Mouse (Mus musculus) neural tube, embryonic 15.5 days (tissue): ENCODE results near the gene Foxp1. TPM values are rescaled to one million over a fixed set of nuclear protein-coding genes. Genes with fewer than 3 reads are reported as not detected.

Source experiments
- ATAC-seq: fragments of 200-750 bp; cut with Nextera tagmentation; 2 replicates; pipeline ENCODE4 v1.8.0; 2017; ENCODE audit warnings: mild to moderate bottlenecking, moderate TSS enrichment, moderate library complexity; ENCODE audit not compliant: low FRiP score
- H3K27ac ChIP-seq: fragments of 300-500 bp; sonication (generic); replicated peaks from 2 replicates; pipeline ENCODE4 v1.5.1; 2015; ENCODE audit warnings: mild to moderate bottlenecking, inconsistent platforms
- H3K27me3 ChIP-seq: fragments of 300-500 bp; sonication (generic); replicated peaks from 2 replicates; pipeline ENCODE4 v1.6.1; 2015; ENCODE audit warnings: inconsistent platforms
- H3K36me3 ChIP-seq: fragments of 300-500 bp; sonication (generic); 2 replicates; pipeline ENCODE4 v1.6.1; 2015; ENCODE audit warnings: inconsistent platforms
- H3K4me1 ChIP-seq: fragments of 300-500 bp; sonication (generic); 2 replicates; pipeline ENCODE4 v1.6.1; 2015; ENCODE audit warnings: inconsistent platforms
- H3K4me2 ChIP-seq: fragments of 300-500 bp; sonication (generic); 2 replicates; pipeline ENCODE4 v1.6.1; 2015; ENCODE audit warnings: inconsistent platforms, mild to moderate bottlenecking, moderate library complexity
- H3K4me3 ChIP-seq: fragments of 300-500 bp; sonication (generic); replicated peaks from 2 replicates; pipeline ENCODE4 v1.5.1; 2015; ENCODE audit warnings: mild to moderate bottlenecking, inconsistent platforms
- H3K9ac ChIP-seq: fragments of 300-500 bp; sonication (generic); replicated peaks from 2 replicates; pipeline ENCODE4 v1.6.1; 2015; ENCODE audit warnings: mild to moderate bottlenecking, inconsistent platforms
- H3K9me3 ChIP-seq: fragments of 300-500 bp; sonication (generic); replicated peaks from 2 replicates; pipeline ENCODE4 v1.6.1; 2016; ENCODE audit warnings: inconsistent platforms
- WGBS: fragments of 180-500 bp; shearing (Covaris S2); methylation state at CpG from one replicate; pipeline ENCODE4 v1.1.7; 2015; ENCODE audit warnings: mixed read lengths; 5-methylcytosine and 5-hydroxymethylcytosine counted together
- polyA plus RNA-seq: library from polyadenylated mRNA; unstranded; fragments of >200 nt; fragmentation: Nextera tagmentation; extraction: Ambion mirVana; gene quantifications from 2 replicates; pipeline ENCODE4 v1.2.1, GENCODE M21; 2015

The Foxp1 gene
- polyA plus RNA-seq, 1 experiment from 2014 or later = 51.0 TPM

DNA sequence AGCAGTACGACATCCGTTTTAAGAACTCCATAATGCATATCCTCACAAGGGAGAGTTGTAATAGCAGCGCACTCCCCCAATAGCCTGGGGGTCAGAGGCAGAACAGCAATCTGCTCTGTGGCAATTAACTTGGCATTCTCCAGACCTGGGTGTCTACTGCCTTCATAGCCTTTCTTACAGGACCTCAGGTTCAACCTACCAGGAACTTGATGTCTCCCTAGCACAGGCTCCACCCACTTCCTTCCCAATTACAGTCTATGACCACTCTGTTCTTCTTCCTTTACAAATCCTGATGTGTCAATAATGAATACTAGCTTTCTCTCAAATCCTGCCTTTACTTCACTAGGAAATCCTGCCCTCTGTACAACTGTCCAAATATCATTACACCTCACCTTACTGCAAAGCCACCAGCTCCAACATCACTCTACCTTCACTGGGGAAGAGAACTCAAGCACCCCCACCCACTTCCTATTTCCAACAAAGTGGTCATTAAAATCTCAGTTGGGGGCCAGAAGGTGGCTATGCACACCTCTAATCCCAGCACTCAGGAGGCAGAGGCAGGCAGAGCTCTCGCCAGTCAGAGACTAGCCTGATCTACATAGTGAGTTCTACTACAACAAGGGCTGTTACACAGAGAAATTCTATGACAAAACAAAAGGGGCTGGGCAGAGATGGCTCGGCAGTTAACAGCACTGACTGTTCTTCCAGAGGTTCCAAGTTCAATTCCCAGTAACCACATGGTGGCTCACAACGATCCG is 68.6 kb downstream of the Foxp1 start:
- Histone ChIP-seq H3K4me3 (no peak overlapping the region), H3K4me1 (0 out of 2 replicates have a peak, but pooled peaks cover 5% of the 10 kb centered on the region), H3K27me3 (no peaks in the 10 kb centered on the region), H3K27ac (no peak overlapping the region), H3K9ac (no peak overlapping the region), H3K9me3 (no peaks in the 10 kb centered on the region), H3K36me3 (no peaks in the 10 kb centered on the region), H3K4me2 (no peak overlapping the region)
- ATAC-seq = no peak
- 89% methylated on average over 7 of the region's 7 CpGs for WGBS

DNA sequence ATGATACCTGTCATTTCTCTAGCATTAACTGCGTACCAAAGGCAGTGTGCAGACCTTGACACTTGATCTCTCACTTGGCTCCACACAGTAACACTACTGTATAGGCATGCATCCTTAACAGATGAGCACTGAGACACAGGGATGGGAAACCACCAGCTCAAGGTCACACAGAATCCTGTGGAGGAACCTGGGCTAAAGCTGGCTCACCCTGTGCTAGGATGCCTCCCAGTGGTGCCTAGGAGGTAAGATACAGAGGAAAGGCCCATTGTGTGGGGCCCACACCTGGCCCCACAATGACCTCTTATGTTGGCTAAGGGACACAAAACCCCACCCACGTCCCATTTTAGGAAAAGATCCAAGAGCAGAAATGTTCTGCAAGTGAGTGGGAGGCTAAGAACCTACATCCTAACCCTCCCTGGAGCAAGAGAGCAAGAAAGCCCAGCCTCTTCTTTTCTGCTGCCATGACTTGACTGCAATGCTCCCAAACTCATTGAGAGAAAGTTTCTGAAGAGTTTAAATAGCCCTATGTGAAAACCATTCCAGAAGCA is 69.8 kb downstream of the Foxp1 start:
- 0 out of 2 replicates have a peak, but pooled peaks cover 5% of the 10 kb centered on the region for H3K4me1 ChIP-seq
- ATAC-seq = no peak

DNA sequence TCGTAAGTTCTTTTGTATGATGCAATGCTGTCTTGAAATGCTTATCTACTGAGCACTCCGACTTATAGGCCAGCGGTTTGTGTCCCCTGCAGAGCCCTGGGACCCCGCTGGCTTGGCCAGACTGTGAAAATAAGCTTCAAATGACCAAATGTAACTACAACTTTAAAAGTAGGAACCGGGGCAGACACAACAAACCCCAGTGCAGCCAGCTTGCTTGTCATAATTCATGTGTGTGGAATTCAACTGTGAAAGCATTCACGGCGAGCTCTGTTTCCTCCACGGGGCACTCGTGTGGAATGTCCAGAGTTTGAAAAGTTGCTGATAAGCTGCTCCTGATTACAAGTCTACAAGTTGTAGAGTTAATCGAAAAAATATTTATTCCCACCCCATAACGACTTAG is 71.0 kb downstream of the Foxp1 start:
- 44% methylated on average over 11 of the region's 11 CpGs for WGBS
- no peaks in the 10 kb centered on the region for H3K9me3 ChIP-seq
- no peak for ATAC-seq

More for the DNA sequence above, 69.8 kb downstream of the Foxp1 start:
- WGBS = 79% methylated on average over 2 of the region's 2 CpGs
- no peaks in the 10 kb centered on the region for H3K36me3 ChIP-seq
- H3K27ac ChIP-seq = no peak overlapping the region
- no peaks in the 10 kb centered on the region for H3K27me3 ChIP-seq
- no peaks in the 10 kb centered on the region for H3K9me3 ChIP-seq
- no peak overlapping the region for H3K9ac ChIP-seq
- H3K4me2 ChIP-seq = no peak overlapping the region
- H3K4me3 ChIP-seq = no peak overlapping the region

DNA sequence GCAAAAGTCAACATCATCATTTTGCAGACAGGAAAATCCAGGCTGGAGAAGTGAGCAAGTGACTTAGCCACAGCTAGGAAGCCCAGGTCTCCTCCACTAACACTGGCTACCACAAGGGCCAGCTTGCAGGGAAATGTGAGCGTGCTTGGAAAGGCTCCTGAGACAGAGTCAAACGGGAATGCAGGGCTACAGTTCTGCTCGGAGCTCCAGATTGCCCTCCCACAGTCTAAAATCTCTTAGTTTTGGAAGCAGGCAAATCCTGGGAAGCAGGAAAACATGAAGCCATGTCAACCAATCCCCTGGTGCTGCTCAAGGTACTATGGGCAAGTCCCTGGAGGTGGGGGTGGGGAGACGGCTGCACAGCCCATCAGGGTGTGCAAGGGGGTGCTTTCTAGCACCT is 75.1 kb downstream of the Foxp1 start:
- 87% methylated on average over 4 of the region's 4 CpGs for WGBS
- no peak overlapping the region for H3K9ac ChIP-seq

More for the DNA sequence above, 71.0 kb downstream of the Foxp1 start:
- Histone ChIP-seq H3K4me2 (no peak overlapping the region), H3K9ac (no peak overlapping the region), H3K27ac (no peak overlapping the region), H3K4me3 (no peak overlapping the region), H3K36me3 (no peaks in the 10 kb centered on the region), H3K27me3 (no peaks in the 10 kb centered on the region), H3K4me1 (0 out of 2 replicates have a peak, but pooled peaks cover 5% of the 10 kb centered on the region)

DNA sequence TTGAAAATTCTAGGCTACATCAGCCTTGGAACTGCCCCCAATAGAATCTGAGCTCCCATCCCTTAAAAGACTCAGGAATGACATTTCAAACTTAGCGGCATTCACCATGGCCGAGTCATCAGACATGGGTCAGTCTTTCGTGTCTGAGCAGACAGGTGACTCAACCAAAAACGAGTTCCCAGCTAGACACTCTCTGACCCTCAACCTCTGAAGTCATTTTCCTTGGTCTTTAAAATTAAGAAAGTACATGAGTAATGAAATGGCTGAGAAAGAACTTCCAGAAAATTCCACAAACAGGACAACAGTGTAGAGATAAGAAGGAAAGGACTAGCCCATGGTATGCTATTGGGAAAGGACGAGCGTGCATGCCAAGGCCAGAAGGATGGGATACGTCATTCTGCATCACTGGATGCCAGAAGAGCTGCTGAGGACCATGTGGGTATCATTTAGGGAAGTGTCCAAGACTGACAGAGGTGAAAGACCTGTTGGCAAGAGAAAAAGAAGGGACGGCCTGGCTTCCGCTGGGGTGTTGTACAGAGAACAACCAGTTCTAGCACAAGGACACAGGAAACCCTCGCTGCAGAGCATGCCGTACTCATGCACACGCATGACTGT is 75.6 kb downstream of the Foxp1 start:
- 0 out of 2 replicates have a peak, but pooled peaks cover 4% of the 10 kb centered on the region for H3K4me1 ChIP-seq
- H3K27ac ChIP-seq = no peak overlapping the region
- no peaks in the 10 kb centered on the region for H3K9me3 ChIP-seq
- H3K4me2 ChIP-seq = no peak overlapping the region
- no peak overlapping the region for H3K9ac ChIP-seq
- no peaks in the 10 kb centered on the region for H3K36me3 ChIP-seq
- ATAC-seq = no peak
- 95% methylated on average over 12 of the region's 12 CpGs for WGBS
- H3K4me3 ChIP-seq = no peak overlapping the region
- H3K27me3 ChIP-seq = no peaks in the 10 kb centered on the region

More for the DNA sequence above, 75.1 kb downstream of the Foxp1 start:
- Histone ChIP-seq H3K27me3 (no peaks in the 10 kb centered on the region), H3K36me3 (no peaks in the 10 kb centered on the region), H3K9me3 (no peaks in the 10 kb centered on the region), H3K27ac (no peak overlapping the region), H3K4me2 (no peak overlapping the region), H3K4me1 (0 out of 2 replicates have a peak, but pooled peaks cover 5% of the 10 kb centered on the region), H3K4me3 (no peak overlapping the region)
- no peak for ATAC-seq

DNA sequence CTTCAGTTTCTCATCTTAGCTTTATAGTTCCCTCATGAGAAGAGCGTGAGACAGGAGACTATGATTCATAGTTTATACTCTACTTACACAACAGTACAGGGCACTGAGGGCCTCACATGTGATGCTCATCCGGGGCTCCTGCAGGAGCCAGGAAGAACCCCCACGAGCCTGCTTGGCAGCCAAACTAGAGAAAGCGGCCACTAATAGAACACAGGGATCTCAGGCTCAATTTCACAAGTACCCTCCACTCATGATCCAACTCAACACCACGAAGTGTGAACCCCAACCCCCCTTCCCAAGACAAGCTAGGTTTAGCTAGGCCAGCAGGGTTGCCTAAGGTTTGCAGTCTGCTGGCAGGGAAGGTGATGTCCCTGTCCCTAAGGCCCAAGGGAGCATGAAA is 79.1 kb downstream of the Foxp1 start:
- Histone ChIP-seq H3K9ac (no peak overlapping the region), H3K4me3 (no peak overlapping the region), H3K27ac (no peak overlapping the region), H3K27me3 (peaks cover 2% of the 10 kb centered on the region; the same call in 1 of the 2 replicates), H3K4me2 (no peak overlapping the region), H3K4me1 (peaks cover 24% of the 10 kb centered on the region), H3K9me3 (no peaks in the 10 kb centered on the region), H3K36me3 (no peaks in the 10 kb centered on the region)
- ATAC-seq = no peak
- 70% methylated on average over 5 of the region's 5 CpGs for WGBS

DNA sequence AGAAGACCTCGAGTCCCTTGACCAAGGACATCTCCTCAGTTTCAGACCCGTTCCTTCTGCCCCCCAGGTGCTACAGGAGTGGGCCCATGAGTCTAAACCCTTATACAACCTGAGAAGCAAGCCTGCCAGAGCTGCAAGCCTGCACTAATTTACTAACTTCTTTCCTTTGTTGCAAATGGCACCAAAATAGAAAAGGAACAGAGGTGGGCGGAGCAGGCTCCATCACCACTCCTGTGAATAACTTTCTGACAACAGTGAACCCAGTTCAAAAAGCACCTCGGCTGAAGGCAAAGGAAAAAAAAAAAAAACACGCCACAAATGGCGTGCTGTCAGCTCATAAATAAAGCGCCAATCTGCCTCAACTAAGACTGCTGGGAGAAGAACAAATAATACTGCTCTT is 81.4 kb downstream of the Foxp1 start:
- Histone ChIP-seq H3K4me2 (no peak overlapping the region), H3K4me1 (peaks cover 29% of the 10 kb centered on the region), H3K36me3 (no peaks in the 10 kb centered on the region), H3K4me3 (no peak overlapping the region), H3K9ac (no peak overlapping the region), H3K27me3 (peaks cover 5% of the 10 kb centered on the region; the same call in 1 of the 2 replicates), H3K9me3 (no peaks in the 10 kb centered on the region), H3K27ac (no peak overlapping the region)
- 31% methylated on average over 7 of the region's 7 CpGs for WGBS
- ATAC-seq = no peak

DNA sequence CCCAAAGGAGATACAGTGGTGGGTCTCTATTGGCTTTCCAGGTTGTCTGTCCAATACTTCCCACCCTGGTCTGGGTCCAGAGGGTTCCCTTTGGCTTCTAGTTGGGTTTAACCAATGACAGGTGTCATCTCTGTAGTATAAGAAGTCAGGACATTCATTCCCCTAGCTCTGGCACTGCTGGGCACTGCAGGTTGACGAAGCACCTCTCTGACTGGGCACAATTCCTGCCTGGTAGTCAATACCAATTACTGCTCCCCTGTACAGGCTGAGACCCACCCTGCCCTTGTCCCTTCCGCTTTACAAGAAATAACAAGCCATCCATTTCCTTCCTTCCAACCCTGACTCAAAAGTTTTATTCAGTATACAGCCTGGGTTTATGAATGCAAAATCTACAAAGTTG is 81.9 kb downstream of the Foxp1 start:
- peak overlapping the region; percentile 51; the same call in 1 of the 2 replicates for H3K27ac ChIP-seq

DNA sequence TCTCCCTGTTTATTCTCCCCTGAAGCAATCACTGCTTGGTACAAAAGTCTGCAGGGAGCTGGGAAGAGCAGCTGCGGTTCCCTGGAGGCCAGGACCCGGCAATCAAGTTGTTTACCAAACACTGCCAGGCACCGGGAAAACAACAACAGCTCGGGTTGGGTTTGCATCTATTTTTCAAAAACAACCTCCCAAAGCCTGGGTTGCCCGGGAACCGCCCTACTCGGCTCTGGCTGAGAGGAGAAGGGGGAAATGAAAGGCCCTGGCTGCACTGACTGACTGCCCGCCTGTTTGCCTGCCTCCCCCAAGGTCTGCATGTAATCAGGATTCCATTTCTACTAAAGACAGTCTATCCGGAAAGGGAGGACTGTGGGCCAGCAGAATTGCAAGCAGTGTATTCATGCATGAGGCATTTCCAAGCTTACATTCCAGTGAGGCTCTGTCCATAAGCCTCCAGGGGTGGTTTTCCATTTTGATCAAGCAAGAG is 82.6 kb downstream of the Foxp1 start:
- 4% methylated on average over 9 of the region's 9 CpGs for WGBS
- Histone ChIP-seq H3K27ac (peak overlapping the region; percentile 51), H3K9ac (0 out of 2 replicates have a peak overlapping the region, but pooled peaks have one; percentile 26), H3K27me3 (peaks cover 5% of the 10 kb centered on the region; the same call in 1 of the 2 replicates), H3K4me1 (peaks cover 29% of the 10 kb centered on the region), H3K36me3 (no peaks in the 10 kb centered on the region), H3K4me2 (peak overlapping the region; percentile 36), H3K4me3 (no peak overlapping the region), H3K9me3 (no peaks in the 10 kb centered on the region)
- peak; percentile 53 for ATAC-seq

More for the DNA sequence above, 81.9 kb downstream of the Foxp1 start:
- Histone ChIP-seq H3K9me3 (no peaks in the 10 kb centered on the region), H3K36me3 (no peaks in the 10 kb centered on the region), H3K4me1 (peaks cover 29% of the 10 kb centered on the region), H3K4me3 (no peak overlapping the region), H3K9ac (no peak overlapping the region), H3K4me2 (no peak overlapping the region), H3K27me3 (peaks cover 5% of the 10 kb centered on the region; the same call in 1 of the 2 replicates)
- no peak for ATAC-seq
- WGBS = 83% methylated on average over 2 of the region's 2 CpGs

DNA sequence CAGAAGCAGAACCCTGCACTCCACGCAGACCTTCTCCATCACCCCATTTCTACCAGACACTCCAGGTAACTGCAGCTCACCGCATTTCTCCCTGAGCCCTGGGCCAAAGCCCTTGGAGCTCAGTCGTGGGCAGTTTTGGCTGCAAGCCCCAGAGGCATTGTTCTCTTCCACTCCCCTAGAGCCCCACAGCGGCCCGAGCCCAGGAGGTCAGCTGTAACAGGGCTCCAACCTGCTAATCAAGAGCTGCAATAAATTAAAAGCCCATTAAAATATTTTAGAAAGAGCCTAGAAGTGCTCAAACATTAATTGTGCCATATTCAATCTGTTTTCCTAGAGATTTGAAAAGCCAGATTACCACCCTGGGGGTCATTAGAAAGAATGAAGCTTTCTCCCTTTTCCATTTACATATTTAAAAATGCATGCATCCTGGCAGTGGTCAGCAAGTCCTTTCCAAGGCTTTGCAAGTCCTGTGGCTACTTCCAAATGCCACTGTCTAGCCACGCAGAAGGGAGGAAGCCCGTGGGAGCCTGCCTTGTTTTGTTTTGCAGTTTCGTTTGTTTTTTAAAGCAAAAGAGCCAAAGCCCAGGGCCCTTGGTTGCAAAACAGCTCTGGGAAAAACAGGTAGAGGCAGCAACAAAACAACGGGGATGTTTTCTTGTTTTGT is 83.2 kb downstream of the Foxp1 start:
- ATAC-seq = no peak

DNA sequence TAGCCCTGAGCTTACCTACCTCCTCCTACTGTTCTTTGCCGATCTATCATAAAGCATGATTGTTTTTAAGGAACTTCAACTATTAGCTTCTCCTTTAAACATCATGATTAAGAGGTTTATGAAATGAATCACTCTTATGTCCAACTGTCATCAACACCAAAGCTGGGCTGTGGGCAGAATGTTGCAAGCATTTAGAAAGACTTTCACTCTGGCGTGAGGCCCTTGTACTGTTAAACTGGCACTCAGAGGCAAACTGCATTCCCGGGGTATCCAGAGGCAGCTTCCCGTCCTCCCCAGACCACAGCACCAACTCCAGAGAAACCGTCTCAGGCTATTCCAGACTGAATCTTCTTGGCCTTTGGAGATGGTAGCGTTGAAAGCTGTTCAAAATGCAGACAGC is 86.2 kb downstream of the Foxp1 start:
- no peak for ATAC-seq
- WGBS = 91% methylated on average over 6 of the region's 6 CpGs
- peaks cover 4% of the 10 kb centered on the region; the same call in 1 of the 2 replicates for H3K27me3 ChIP-seq

More for the DNA sequence above, 83.2 kb downstream of the Foxp1 start:
- 0 out of 2 replicates have a peak overlapping the region, but pooled peaks have one; percentile 26 for H3K9ac ChIP-seq
- H3K9me3 ChIP-seq = no peaks in the 10 kb centered on the region
- WGBS = 9% methylated on average over 9 of the region's 9 CpGs
- H3K4me3 ChIP-seq = no peak overlapping the region
- peak overlapping the region; percentile 51 for H3K27ac ChIP-seq
- H3K4me2 ChIP-seq = peak overlapping the region; percentile 36
- peaks cover 29% of the 10 kb centered on the region for H3K4me1 ChIP-seq
- H3K27me3 ChIP-seq = peaks cover 5% of the 10 kb centered on the region; the same call in 1 of the 2 replicates
- no peaks in the 10 kb centered on the region for H3K36me3 ChIP-seq

More for the DNA sequence above, 86.2 kb downstream of the Foxp1 start:
- H3K9ac ChIP-seq = no peak overlapping the region
- no peak overlapping the region for H3K4me3 ChIP-seq
- peaks cover 29% of the 10 kb centered on the region for H3K4me1 ChIP-seq
- no peak overlapping the region for H3K4me2 ChIP-seq
- no peaks in the 10 kb centered on the region for H3K36me3 ChIP-seq
- H3K9me3 ChIP-seq = no peaks in the 10 kb centered on the region
- H3K27ac ChIP-seq = no peak overlapping the region
